Mouse (Mus musculus): ENCODE results near the gene Tmtc2.

The Tmtc2 gene

DNA sequence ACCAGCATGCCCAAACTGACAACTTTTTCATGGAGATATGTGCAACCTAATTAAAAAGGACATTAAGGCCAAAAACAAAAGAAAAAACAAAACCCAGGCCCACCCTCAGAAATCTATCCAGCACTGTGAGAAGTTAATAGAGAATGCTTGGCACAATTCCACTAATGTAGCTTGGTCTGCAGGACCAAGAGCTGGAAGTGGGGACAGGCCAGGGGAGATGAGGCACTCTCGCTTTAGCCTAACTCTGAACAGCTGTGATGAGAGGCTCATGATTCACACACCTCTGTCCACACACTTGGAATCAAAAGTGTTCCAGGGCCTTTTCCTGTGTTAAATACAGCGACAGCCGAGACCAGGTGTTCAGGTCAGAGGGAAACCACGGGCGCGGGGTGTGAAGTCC, 79.0 kb downstream of the Tmtc2 start:
- no peak for DNase-seq (ENCODE audit: low spot score)

DNA sequence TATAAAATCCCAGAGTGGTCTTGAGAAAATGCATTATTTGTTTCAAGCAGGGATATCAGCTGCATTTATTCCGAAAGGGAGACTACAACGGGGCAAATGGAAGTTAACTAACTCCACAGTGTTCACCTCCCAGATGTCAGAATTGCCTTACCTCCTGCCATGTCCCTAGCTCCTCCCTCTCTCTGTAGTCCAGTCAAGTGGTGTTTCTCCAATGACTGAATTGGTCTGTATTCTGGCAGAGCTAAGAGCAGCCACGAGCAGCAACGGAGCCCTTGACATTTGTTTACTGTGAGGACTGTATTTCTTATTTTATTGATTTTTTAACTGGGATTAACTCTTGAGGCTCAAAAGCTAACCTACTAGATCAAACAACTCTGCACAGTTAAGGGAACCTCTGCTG, 81.8 kb downstream of the Tmtc2 start:
- no peak for DNase-seq (ENCODE audit: low spot score)

DNA sequence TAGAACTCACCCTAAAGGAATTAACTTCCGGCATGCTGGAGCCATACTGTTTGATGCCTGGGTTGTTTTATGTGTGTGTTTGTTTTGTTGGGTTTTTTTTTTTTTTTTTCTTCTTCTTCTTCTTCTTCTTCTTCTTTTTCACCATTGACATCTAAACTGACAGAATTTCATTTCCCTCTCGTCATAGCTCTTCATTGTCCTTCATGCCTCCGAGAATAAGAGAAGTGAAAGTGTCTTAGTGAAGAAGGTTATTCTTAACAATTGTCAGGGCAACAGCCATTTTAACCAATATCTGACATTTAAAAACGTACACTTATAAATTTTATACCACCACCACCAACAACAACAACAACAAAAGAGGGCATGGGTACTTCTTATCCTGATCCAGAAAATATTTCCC, 83.5 kb downstream of the Tmtc2 start:
- no peak for DNase-seq (ENCODE audit: low spot score)

DNA sequence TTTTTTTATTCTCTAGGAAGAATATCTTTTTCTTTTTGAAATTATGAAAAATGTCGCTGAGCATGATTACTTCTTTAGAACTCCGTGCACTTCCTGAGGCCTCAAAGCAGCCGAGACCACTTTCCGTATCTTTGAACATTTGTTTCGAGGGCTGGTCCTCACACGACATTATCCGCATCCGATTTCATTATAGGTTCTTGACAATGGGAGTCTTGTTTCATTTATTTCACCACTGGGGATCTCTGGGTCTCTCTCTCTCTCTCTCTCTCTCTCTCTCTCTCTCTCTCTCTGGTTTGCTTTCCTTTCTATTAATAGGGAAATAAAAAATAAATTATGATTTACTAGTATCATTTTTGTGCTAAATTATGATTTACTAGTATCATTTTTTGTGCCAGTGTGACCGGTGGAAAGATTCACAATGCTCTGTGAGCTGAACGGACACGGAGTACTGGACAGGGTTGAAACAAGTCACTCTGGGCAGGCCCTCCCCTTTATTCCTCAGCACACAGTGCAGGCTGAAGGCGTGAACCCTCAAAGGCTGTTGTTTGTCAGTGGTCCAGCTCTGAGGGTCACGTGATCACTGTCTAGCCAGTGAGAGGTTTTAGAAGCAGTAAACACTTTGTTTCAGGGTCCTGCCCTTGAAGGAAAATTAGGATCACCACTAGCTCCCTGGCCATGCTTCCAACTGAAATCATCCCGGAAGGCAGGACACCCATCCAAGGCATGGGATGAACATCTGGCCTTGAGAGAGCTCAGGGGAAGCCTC, 84.1 kb downstream of the Tmtc2 start:
- no peak for DNase-seq (ENCODE audit: low spot score)

DNA sequence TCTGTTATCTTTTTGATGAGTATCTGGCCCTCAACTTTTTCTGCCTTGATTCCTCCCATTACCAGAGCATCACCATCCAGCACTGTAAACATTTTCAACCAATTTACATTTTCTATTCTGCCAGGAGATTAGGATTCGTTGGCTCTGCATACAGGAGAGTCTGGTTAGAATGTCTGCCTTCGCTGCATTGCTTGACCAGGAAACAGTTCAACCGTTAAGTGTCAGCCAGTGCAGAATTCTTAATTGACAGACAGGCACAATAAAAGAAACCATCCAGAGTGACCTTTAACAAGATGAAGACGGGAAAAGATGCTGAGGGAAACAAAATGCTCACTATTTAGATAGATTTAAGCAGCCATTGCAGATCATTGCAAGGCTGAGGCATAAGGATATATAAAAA, 87.3 kb downstream of the Tmtc2 start:
- peak; percentile 42 for DNase-seq (ENCODE audit: low spot score)

DNA sequence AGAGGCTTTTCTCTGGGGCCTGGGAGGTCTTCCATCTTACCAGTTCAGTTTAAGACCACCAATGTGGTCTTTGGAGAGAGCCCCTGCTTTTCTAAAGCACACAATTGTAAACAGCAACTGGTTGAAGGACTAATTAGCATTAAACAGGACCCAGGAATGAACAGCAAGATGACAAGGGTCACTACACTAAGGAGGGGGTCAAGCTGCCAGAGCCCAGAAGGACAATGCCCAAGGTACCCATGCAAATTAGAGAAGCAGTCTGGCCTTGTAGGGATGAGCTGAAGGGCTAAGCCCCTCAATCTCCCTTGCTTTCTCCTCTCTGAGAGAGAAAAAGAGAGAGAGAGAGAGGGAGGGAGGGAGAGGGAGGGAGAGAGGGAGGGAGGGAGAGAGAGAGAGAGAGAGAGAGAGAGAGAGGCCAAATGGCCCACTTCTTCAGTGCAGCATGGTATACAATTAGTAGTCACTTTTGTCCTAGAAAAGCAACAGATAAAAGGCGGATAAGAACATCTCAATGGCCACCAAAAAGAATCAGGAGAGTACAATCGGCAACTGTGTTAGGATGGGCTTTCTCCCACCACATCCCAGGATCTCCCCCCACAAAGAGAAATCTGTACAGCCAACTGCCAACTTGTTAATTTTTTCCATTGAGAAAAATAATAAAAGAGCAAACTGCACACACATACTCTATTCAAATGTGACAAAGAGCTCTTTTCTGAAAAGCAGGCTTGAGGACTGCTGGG, 89.7 kb downstream of the Tmtc2 start:
- peak; percentile 83 for DNase-seq (ENCODE audit: low spot score)

DNA sequence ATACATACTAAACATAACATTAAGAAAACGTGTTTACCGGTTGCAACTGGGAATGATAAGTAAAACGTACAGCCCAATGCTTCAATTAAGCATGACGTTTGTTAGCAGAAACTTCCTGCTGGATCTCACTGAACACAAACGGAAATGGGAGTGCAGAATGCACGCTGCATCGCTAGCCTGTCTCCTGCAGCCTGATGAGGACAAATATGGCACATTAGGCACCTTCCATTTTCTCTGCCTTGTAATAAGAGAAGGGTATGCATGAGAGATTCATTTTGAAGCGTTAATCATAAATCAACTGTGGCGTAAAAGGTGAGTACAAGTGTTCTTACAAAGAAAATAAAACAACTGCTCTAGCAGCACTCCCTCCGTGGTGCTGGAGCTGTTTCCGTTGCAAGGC, 94.5 kb downstream of the Tmtc2 start:
- DNase-seq (ENCODE audit: low spot score), result no peak

DNA sequence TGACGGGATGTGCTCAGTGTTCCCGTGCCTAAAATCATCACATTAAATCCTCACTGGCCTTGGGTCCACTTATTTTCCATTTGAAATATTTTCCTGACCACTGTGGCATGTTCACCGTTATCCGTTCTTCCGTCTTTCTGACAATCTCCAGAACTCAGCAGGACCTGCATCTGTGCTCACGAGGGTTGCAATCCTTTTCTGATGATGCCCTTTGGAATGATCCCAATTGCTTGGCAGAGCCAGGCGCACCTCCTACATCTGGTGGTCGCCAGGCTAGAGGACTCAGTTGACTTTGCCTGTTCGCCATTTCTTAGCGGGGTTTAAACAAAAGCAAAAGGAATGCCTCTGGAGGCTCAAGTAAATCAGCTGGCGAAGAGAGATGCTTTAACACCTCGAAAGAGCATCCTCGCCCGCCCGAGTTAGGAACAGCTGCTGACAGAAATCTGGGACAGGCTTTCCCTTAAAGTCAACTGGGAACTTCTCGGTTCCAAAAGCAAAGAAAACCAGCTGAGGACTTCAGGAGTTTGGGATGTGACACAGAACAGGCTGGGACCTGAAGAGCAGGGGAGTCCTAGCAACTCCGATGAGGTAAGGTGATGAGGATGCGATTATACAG, 96.5 kb downstream of the Tmtc2 start:
- no peak for DNase-seq (ENCODE audit: low spot score)

DNA sequence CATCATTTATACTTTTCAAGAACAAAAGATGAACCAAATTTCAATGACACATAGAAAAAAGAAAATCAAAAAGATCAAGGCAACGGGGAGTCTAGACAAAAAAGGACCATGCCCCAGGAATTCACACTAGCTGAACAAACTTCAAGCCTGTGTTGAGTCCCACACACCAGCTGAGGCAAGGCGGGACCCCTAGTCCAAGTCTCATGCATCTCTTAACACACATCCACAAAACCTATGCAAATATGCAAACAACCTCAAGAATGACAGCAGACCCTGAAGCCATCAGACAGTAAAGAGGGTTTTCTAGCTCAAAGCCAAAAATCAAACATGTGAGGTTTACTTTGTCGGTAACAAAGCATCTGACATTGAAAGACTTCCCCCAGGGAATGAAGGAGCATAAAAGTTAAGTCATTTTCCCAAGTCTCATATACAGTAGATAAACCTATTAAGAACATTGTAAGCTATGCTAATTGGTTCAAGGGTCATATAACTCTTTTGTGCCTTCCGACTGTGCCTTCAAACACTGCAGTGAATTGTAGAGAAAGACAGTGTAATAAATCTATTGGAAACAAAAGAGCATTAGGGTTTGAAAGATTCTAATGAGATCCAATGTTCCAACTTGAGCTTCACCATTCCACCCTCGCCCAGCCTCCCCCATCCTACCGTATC, 100.0 kb downstream of the Tmtc2 start:
- no peak for DNase-seq (ENCODE audit: low spot score)

DNA sequence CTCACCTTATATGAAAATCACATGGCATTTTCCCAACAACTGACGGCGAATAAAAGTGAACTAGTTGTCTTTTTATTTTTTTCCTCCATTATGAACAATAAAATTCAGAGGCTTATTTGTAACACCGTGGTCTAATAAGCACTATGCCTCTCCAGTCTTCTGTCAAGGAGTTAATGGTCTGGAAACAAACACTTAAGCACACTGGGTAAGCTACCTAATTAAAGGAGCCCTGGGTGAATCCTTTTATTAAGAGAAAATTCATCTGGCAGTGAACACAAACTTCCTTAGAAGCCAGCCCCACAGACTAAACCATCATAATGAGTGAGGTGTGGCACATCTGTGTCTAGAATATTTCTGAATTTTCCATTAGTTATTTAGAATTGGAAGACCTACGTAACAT, 109.9 kb downstream of the Tmtc2 start:
- DNase-seq (ENCODE audit: low spot score), result peak; percentile 46

DNA sequence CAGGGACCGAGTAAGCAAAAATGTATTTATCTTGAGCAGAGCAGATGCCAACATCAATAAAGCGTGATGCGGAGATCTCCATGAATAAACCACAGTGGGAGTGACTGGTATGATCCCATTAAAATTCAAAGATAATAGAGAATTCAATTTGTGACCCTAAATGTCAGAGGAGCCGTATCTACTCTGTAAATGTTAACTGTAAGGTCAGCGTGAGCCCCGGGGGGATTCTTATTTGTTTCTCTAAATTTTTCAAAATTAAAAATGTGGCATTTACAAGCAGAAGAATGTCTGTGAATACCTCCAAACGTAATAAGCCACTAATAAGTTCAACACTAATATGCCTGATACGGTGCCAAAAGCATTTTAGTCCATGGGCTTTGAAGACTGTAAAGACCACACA, 120.8 kb downstream of the Tmtc2 start:
- peak; percentile 48 for DNase-seq (ENCODE audit: low spot score)

DNA sequence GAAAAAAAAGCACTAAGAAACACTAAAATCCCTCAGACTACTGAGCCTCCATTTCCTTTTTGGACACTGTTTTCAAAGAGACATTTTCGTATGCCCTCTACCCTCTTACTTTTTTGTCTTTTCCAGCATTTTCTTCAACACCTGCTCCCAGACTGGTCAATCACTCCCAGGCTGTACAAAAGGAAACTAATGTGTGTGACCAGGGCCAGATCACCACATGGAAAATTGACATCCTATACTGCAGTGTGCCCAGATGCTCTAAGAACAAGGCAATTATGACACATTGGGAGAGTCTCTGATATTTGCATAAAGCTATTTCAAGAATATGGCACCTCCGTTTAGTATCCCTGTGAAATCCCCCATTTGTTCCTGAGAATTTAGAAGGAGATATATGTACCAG, 127.1 kb downstream of the Tmtc2 start:
- DNase-seq (ENCODE audit: low spot score), result no peak

DNA sequence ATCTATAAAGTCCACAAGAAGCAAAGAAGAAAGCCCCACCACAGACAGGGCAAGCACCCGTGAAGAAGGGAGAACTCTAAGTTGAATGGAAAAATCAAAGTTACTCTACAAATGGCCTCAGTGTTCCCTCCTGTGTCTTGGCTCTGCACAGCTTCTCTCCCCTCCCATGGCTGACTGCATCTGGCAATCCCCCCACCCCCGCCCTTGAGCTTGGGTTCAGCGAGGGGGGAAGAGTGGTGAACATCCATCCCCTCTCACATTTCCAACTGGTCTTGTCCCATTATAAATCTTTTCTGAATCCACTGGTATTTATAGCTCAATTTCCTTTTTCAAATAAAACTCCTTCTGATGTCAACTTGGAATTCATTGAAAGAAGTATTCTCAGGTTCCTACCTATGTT, 129.9 kb downstream of the Tmtc2 start:
- DNase-seq (ENCODE audit: low spot score), result no peak

DNA sequence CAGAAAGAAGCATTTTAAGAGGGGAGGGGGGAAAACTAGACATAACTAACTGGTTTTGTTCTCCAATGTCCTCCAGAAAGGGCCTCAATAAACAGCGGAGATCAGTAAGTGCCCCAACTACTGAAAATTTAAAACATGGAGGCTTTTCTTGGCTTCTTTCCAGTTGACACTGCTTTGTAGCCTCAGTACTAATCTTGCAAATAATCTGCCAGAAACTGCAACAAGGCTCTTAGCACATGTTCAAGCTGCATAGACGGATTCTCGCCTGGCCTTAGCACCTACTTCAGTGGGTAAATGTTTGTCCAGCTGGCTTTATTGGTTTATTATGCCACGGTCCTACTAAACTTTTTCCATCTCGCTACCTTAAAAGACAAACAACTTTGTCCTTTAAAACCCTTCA, 139.4 kb downstream of the Tmtc2 start:
- no peak for DNase-seq (ENCODE audit: low spot score)

DNA sequence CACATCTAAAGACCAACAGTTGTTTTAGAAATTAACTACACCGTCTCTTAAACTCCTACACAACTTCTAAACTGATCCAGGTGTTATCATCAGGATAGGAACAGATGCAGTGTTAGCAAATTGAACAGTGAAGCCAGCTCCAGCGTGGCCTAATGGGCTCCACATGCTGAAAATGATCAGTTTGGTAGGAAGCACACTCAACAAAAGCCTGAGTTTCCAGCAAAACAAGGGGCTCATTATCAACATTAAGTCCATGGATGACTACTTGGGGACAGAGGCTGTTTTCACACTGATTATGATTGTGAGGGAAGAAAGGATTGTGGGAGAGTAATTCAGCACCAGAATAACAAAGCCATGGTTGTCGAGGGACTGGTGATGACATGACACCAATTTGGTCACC, 143.4 kb downstream of the Tmtc2 start:
- no peak for DNase-seq (ENCODE audit: low spot score)

DNA sequence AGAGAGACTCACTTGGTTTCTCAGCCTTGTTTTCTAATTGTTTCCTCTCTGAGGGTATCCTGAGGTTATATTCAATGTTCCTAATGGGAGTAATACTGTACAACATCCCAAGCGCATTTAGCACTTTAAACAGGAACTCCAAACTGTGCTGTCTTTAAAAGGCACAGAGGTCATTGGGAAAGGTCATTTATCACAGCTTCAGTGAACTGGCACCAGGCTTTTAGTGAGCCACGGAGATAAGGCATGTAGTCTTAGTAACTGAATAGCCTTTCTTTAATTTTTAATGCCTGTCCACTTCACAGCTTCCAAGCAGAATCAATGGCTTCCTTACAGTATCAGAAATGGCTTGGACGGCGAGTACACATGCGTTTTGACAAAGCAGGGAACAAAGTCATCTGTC, 144.0 kb downstream of the Tmtc2 start:
- no peak for DNase-seq (ENCODE audit: low spot score)

DNA sequence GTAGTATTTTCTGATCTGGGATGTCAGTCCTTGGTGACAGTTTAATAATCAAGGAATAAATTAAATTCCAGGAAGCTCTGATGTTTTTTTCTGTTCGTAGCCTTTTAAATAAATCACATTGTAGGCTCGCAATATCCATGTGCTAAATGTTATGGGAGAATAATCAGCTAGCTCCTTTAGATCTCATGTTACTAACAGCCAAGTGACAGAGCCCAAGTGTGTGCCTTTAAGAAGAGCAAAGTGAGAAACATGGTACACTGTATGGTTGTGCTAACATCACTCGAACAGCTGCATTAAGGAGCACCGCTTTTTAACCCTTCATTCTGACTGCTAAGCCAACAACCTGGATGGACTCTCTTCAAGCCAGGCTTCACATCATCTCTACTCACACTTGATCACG, 146.2 kb downstream of the Tmtc2 start:
- DNase-seq (ENCODE audit: low spot score), result no peak

DNA sequence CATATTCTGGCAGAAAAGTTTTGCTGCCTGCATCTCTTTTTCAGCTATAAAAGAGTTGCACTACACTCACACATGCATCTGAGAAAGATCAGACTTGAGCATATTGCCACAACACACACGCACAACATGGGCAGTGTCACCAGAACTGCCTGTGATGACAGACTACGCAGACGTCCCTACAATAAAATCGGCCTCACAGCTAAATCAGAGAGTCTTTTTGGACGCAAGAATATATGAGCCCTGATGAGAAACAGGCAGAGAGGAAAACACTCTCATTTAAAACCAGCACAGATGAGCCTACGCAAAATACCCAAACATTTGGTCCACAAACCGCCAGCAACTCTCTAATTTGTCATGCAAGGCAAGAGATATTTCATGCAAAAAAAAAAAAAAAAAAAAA, 146.6 kb downstream of the Tmtc2 start:
- no peak for DNase-seq (ENCODE audit: low spot score)

DNA sequence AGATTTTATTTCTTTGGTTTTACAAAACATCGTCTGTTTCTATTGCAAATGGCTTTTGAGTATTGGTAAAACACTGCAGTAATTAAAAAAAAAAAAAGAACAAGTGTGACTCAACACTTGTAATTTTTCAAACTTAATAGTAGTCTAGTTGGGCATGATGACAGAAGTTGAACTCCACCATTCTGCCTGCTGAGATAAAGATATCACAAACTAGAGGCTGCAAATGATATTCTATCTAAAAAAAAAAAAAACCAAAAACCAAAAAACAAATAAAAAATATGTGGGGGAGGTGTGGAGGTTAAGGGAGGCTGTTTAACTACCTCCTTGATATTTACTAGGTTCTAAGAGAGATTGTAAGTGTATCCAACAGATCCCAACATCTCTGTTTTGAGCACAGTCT, 149.2 kb downstream of the Tmtc2 start:
- no peak for DNase-seq (ENCODE audit: low spot score)

DNA sequence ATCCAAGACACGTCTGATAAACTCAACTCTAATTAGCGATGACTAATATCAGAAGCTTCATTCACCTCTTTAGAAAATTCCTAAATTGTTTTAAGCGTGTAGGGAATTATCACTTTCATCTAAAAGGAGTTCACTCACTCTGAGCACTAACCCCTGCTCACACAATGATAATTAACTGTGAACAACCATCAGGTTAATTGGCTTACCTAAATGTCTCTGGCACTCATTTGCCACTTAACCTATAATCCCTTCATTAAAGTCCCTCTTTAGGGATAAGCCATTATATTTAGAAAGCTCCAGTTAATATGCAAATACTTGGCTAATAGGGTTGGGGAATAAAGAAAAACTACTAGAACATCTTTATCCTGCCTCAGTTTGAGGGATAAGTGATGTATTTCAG, 151.1 kb downstream of the Tmtc2 start:
- peak; percentile 10 for DNase-seq (ENCODE audit: low spot score)

DNA sequence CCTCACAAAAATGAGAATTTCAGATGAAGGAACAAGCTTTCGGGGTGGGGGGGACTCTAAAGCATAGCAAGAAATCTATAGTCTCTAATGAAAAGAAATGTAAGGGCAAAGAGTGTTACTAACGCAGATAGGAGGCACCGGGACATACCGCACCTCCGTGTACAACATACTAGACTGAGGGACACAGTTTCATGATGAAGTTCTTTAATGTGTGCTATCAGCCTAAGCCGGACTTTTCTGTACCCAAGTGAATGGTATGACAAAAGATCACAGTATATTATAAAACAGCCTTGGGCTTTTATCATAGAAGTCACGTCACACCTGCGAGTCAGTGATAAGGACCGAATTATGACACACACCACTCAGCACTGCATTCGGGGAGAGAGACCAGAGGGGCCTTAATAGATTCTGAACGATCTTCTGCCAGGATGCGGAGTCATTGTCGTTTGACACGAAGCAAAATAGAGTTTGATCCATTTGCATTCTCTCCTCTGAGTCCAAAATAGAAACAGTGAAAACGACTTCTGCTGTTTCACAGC, 156.3 kb downstream of the Tmtc2 start:
- no peak for DNase-seq (ENCODE audit: low spot score)

DNA sequence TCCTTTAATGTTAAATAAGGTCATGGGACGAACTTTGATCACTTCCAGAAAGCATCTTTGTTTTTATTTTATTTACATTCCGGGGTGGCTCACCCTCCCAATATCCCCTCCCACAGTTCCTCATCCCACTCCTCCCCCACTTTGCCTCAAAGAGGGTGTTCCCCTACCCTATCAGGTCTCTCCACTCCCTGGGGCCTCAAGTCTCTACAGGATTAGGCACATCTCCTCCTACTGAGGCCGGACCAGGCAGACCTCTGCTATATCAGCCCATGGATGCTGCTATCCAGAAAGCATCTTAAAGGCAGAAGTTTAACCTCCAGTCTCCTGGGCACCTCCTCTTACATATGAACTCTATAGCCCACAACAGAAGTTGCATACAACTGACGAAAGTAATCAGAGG, 157.7 kb downstream of the Tmtc2 start:
- DNase-seq (ENCODE audit: low spot score), result no peak
